Mouse (Mus musculus) liver, adult 10 weeks (tissue): ENCODE measurements around the gene Olfr142. TPM values are rescaled to one million over a fixed set of nuclear protein-coding genes. Genes with fewer than 3 reads are reported as not detected.

Experiments
- polyA plus RNA-seq: library from polyadenylated mRNA; stranded (reverse); fragments of 350-450 nt; fragmentation: Illumina TruSeq; extraction: RNeasy Lipid Tissue Mini Kit (QIAGEN cat#74804); gene quantifications from one replicate; pipeline ENCODE4 v1.2.3, GENCODE M21; 2014; ENCODE audit warnings: low read depth, low replicate concordance

Gene Olfr142
- not detected for polyA plus RNA-seq

GRCm38 (mm10) chr2:90257492-90257891, at the start of gene Olfr142:
Gene Olfr142 (minus strand): TSS chr2:90257592.

DNA sequence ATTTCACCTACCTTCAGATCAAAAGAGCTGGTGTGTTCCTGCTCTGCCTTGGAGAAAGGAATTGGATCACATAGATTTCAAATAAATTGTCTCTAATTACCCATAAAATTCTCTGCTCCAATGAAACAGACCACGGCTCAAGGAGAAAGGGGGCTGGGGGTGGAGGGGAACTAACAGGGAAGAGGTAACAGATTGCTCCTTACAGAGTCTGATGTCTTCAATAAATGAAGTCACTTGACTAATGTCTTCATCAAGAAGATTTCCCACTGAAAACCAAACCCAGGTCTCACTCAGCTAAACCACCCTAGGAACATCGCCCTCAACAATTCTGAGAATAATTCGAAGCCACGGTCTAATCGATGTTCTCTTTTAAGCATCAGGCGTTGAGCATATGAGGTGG, 35.3 kb upstream of the Olfr142 start, which contains the start of gene Olfr1272:
Gene Olfr1272 (minus strand): TSS at position 101 of the 400 bp plus-strand sequence.

DNA sequence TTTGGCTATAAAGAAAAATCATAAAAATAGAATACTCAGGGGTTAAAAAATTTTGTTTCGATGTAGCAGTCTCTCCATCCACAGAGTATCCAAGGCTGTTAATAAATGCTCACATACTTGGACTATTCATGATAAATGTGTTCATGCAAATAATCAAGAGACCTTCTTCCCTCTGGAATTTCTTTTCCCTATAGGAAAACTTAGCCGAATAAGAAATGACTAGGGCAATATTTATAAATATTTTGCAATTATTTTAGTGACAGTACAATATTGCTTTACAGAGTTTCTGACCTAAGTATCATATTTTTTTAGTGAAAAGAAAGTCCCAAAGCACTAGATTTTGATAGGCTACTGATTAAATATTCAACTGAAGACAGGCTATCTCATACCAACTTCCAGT, 13.5 kb upstream of the Olfr142 start, which contains the start of gene Olfr1271:
Gene Olfr1271 (minus strand): TSS at position 101 of the 400 bp plus-strand sequence.

GRCm38 (mm10) chr2:90224393-90224792, 33.0 kb downstream of the Olfr142 start, which contains the start of gene Olfr1506:
Gene Olfr1506 (minus strand): TSS chr2:90224493.

Other genes with a start within 250 kb of the Olfr142 start
- gene Olfr1263, start 245.5 kb downstream of the Olfr142 start, polyA plus RNA-seq = not detected
- not detected for gene Olfr1264, start 232.0 kb downstream of the Olfr142 start, polyA plus RNA-seq
- not detected for gene Olfr1265, start 222.3 kb downstream of the Olfr142 start, polyA plus RNA-seq
- not detected for gene Olfr140, start 194.0 kb downstream of the Olfr142 start, polyA plus RNA-seq
- not detected for gene Olfr1269, start 136.2 kb downstream of the Olfr142 start, polyA plus RNA-seq
- gene Olfr32, start 115.3 kb downstream of the Olfr142 start, polyA plus RNA-seq = not detected
- gene Olfr1270, start 104.5 kb downstream of the Olfr142 start, polyA plus RNA-seq = not detected
- gene Olfr1506, start 33.1 kb downstream of the Olfr142 start, polyA plus RNA-seq = not detected
- not detected for gene Olfr1271, start 13.4 kb upstream of the Olfr142 start, polyA plus RNA-seq
- gene Olfr1272, start 35.2 kb upstream of the Olfr142 start, polyA plus RNA-seq = not detected
- gene Gm13769, start 64.6 kb upstream of the Olfr142 start, polyA plus RNA-seq = not detected
- gene Olfr1274-ps, start 141.1 kb upstream of the Olfr142 start, polyA plus RNA-seq = not detected